Mouse (Mus musculus) adrenal gland, postnatal 25 days (tissue): ENCODE results near the gene Sag. TPM values are rescaled to one million over a fixed set of nuclear protein-coding genes. Genes with fewer than 3 reads are reported as not detected.

Source experiments
- total RNA-seq: library from RNA; stranded (reverse); gene quantifications from 2 replicates; pipeline ENCODE4 v1.2.3, GENCODE M21; 2021

Sag gene
- total RNA-seq, 1 experiment from 2014 or later: 5.2 TPM

Other genes starting within 250 kb of the Sag start
- gene Ngef, start 229.8 kb upstream of the Sag start, total RNA-seq: 0.46 TPM in 1 of 2 replicates, not detected in the other
- 7.9 and 17.4 TPM in 2 replicates for gene Inpp5d, start 183.4 kb upstream of the Sag start, total RNA-seq
- gene Atg16l1, start 47.8 kb upstream of the Sag start, total RNA-seq: 31.7 and 39.0 TPM in 2 replicates
- gene Dgkd, start 49.6 kb downstream of the Sag start, total RNA-seq: 54.7 and 62.5 TPM in 2 replicates
- 24.4 and 32.9 TPM in 2 replicates for gene Usp40, start 204.9 kb downstream of the Sag start, total RNA-seq